Mouse (Mus musculus) CH12.LX (cell line): ENCODE results near the gene Lime1. TPM values are rescaled to one million over a fixed set of nuclear protein-coding genes. Genes with fewer than 3 reads are reported as not detected.
A peak's percentile ranks its signal among the peaks of the same experiment; 100 is the strongest.

ENCODE experiments used
- DNase-seq: peaks from one replicate; pipeline ENCODE4 v3.0.0-alpha.2; 2013; ENCODE audit errors: extremely low read depth
- H3K27ac ChIP-seq: 2 replicates; pipeline ENCODE4 v1.5.1; 2012; ENCODE audit warnings: low read depth, mild to moderate bottlenecking, control low read depth, moderate library complexity; ENCODE audit not compliant: insufficient read depth
- H3K27me3 ChIP-seq: replicated peaks from 2 replicates; pipeline ENCODE3; 2012; ENCODE audit warnings: inconsistent platforms
- H3K36me3 ChIP-seq, 2 experiments: replicated peaks in 1 of 2; 2 replicates each; pipeline versions ENCODE3 to v1.6.1; 2012; ENCODE audit warnings: inconsistent platforms in 1 of 2, low read length in 1 of 2, mild to moderate bottlenecking in 1 of 2, mixed read lengths in 1 of 2, moderate library complexity in 1 of 2; ENCODE audit not compliant: control insufficient read depth in 1 of 2, insufficient read depth in 1 of 2
- H3K4me1 ChIP-seq, 2 experiments: 2 replicates each; pipeline ENCODE4 v1.6.1; 2012; ENCODE audit warnings: inconsistent platforms in 1 of 2, moderate library complexity in 1 of 2; ENCODE audit not compliant: insufficient read depth in 2 of 2, control insufficient read depth in 1 of 2
- H3K4me2 ChIP-seq: 2 replicates; pipeline ENCODE4 v1.6.1; 2012; ENCODE audit warnings: low read depth, mild to moderate bottlenecking, control low read depth; ENCODE audit not compliant: poor library complexity, insufficient read depth, severe bottlenecking
- H3K4me3 ChIP-seq, 3 experiments: fragments of 150-350 bp in 1 of 3; sonication (generic) in 1 of 3; replicated peaks in 1 of 3; 2 replicates each; pipeline versions ENCODE3 to v1.5.1; 2011 to 2012; ENCODE audit warnings: low read depth in 2 of 3, low read length in 2 of 3, mild to moderate bottlenecking in 2 of 3, moderate library complexity in 2 of 3, control low read depth in 1 of 3, improper control_type of control experiment in 1 of 3, inconsistent platforms in 1 of 3, mixed read lengths in 1 of 3; ENCODE audit not compliant: poor library complexity in 1 of 3
- H3K79me2 ChIP-seq: replicated peaks from 2 replicates; pipeline ENCODE4 v1.6.1; 2012; ENCODE audit warnings: mild to moderate bottlenecking, moderate library complexity; ENCODE audit not compliant: control insufficient read depth, poor library complexity, insufficient read depth, severe bottlenecking; ENCODE audit errors: extremely low read depth
- H3K9ac ChIP-seq: 2 replicates; pipeline ENCODE4 v1.6.1; 2012; ENCODE audit warnings: low read depth, mild to moderate bottlenecking, control low read depth, moderate library complexity; ENCODE audit not compliant: insufficient read depth
- H3K9me3 ChIP-seq: replicated peaks from 2 replicates; pipeline ENCODE3; 2012; ENCODE audit warnings: low read length, inconsistent platforms, mixed read lengths
- BHLHE40 ChIP-seq: IDR thresholded peaks from 2 replicates; pipeline ENCODE4 v1.6.1; 2011; ENCODE audit warnings: mild to moderate bottlenecking, low read depth, low read length, improper control_type of control experiment
- CHD1 ChIP-seq: IDR thresholded peaks from 2 replicates; pipeline ENCODE4 v1.6.1; 2012; ENCODE audit warnings: low read depth, low read length, improper control_type of control experiment, inconsistent platforms
- HCFC1 ChIP-seq: IDR thresholded peaks from 2 replicates; pipeline ENCODE4 v1.6.1; 2012; ENCODE audit warnings: low read depth, mild to moderate bottlenecking, inconsistent platforms, low read length, improper control_type of control experiment
- JUND ChIP-seq: conservative IDR thresholded peaks from 2 replicates; pipeline ENCODE4 v1.6.1; 2011; ENCODE audit warnings: low read depth, low read length, improper control_type of control experiment
- KAT2A ChIP-seq: IDR thresholded peaks from 2 replicates; pipeline ENCODE4 v1.6.1; 2012; ENCODE audit warnings: low read length, improper control_type of control experiment, inconsistent platforms; ENCODE audit not compliant: insufficient replicate concordance
- MAFK ChIP-seq: IDR thresholded peaks from 2 replicates; pipeline ENCODE4 v1.6.1; 2011; ENCODE audit warnings: low read length, improper control_type of control experiment; ENCODE audit not compliant: insufficient replicate concordance
- MAX ChIP-seq: IDR thresholded peaks from 2 replicates; pipeline ENCODE4 v1.6.1; 2011; ENCODE audit warnings: low read length, improper control_type of control experiment
- MYC ChIP-seq: IDR thresholded peaks from 2 replicates; pipeline ENCODE4 v1.6.1; 2011; ENCODE audit warnings: low read depth, mild to moderate bottlenecking, improper control_type of control experiment, low read length
- NRF1 ChIP-seq: IDR thresholded peaks from 2 replicates; pipeline ENCODE4 v1.6.1; 2014; ENCODE audit warnings: low read depth, mild to moderate bottlenecking, inconsistent platforms, low read length, improper control_type of control experiment, moderate library complexity
- SIN3A ChIP-seq: IDR thresholded peaks from 2 replicates; pipeline ENCODE4 v1.6.1; 2012; ENCODE audit warnings: low read length, improper control_type of control experiment, inconsistent platforms
- TCF12 ChIP-seq: IDR thresholded peaks from 2 replicates; pipeline ENCODE4 v1.6.1; 2014; ENCODE audit warnings: low read depth, mild to moderate bottlenecking, inconsistent platforms, low read length, improper control_type of control experiment
- USF2 ChIP-seq: conservative IDR thresholded peaks from 2 replicates; pipeline ENCODE4 v1.6.1; 2011; ENCODE audit warnings: low read depth, low read length, improper control_type of control experiment
- dilution Hi-C: fragments of 300-500 bp; cut with MboI; formaldehyde crosslinking; loops from 2 replicates; pipeline ENCODE4 v1.14.3; 2020; ENCODE audit warnings: low sequenced_read_pairs; ENCODE audit not compliant: extremely low pct_unique_long_range_greater_than_20kb, extremely low pct_ligation_motif_present
- in situ Hi-C: fragments of 300-500 bp; cut with MboI; formaldehyde crosslinking; loops from 3 replicates; pipeline ENCODE4 v1.14.3; 2019; ENCODE audit warnings: low sequenced_read_pairs, low pct_ligation_motif_present, low pct_unique_long_range_greater_than_20kb, mixed read lengths
- polyA plus RNA-seq: library from polyadenylated mRNA; unstranded; fragments of >175 nt; gene quantifications from 2 replicates; pipeline ENCODE4 v1.2.1, GENCODE M21; 2012; ENCODE audit warnings: low read depth; ENCODE audit not compliant: insufficient read length
- total RNA-seq, 2 experiments: library from RNA; depleted of rRNA; stranded (reverse); fragments of 300-350 nt in 1 of 2; fragments of >200 nt in 1 of 2; gene quantifications; 2 replicates each; pipeline ENCODE4 v1.2.3; 2012 to 2014

Lime1 gene
- total and polyA plus RNA-seq, 3 experiments = 59.7 to 70.7 (median 61.5) TPM

GRCm38 (mm10) chr2:181363946-181364345 lies 15.9 kb upstream of the Lime1 start:
- H3K36me3 ChIP-seq = peaks cover 39 to 56% of the 10 kb centered on the region in 2 experiments
- H3K27ac ChIP-seq = no peak overlapping the region
- peak overlapping the region; percentile 68 to 89 (median 86) for H3K4me3 ChIP-seq
- DNase-seq = no peak
- H3K9ac ChIP-seq = peak overlapping the region; percentile 81
- no peaks in the 10 kb centered on the region for H3K27me3 ChIP-seq
- dilution Hi-C loops (no loop called here), in situ Hi-C loops (loop anchor here (10.0 to 25.0 kb wide), 2 partner anchors 179 to 652 kb away; partner anchors contain the start of genes Dido1, Gid8 and Ppdpf)
- H3K9me3 ChIP-seq = no peaks in the 10 kb centered on the region
- H3K4me1 ChIP-seq = peaks cover 5 to 33% of the 10 kb centered on the region in 2 experiments
- H3K4me2 ChIP-seq = peak overlapping the region; percentile 93
- peaks cover 51% of the 10 kb centered on the region for H3K79me2 ChIP-seq
- TF ChIP-seq BHLHE40 (no peak), MAFK (no peak), USF2 (no peak), HCFC1 (no peak), SIN3A (no peak), NRF1 (no peak), JUND (no peak), MYC (no peak), CHD1 (no peak), TCF12 (no peak)

- H3K4me1 ChIP-seq = peaks cover 5 to 33% of the 10 kb centered on the region in 2 experiments
- TF ChIP-seq KAT2A (no peak), MAX (no peak), JUND (no peak), NRF1 (no peak)
- in situ Hi-C loops = loop anchor here (10.0 to 25.0 kb wide), 2 partner anchors 180 to 652 kb away; partner anchors contain the start of genes Dido1, Gid8 and Ppdpf
Measured at GRCm38 (mm10) chr2:181364487-181364859, 15.4 kb upstream of the Lime1 start.

More at GRCm38 (mm10) chr2:181364487-181364859, 15.4 kb upstream of the Lime1 start:
- H3K9me3 ChIP-seq = no peaks in the 10 kb centered on the region
- H3K27me3 ChIP-seq = no peaks in the 10 kb centered on the region
- no peak for DNase-seq
- peak overlapping the region; percentile 93 for H3K4me2 ChIP-seq
- no peak overlapping the region for H3K27ac ChIP-seq
- H3K79me2 ChIP-seq = peaks cover 56% of the 10 kb centered on the region
- H3K36me3 ChIP-seq = peaks cover 33 to 56% of the 10 kb centered on the region in 2 experiments
- H3K4me3 ChIP-seq = peak overlapping the region; percentile 68 to 89 (median 86)
- dilution Hi-C loops = no loop called here
- peak overlapping the region; percentile 81 for H3K9ac ChIP-seq
